Mouse (Mus musculus) heart, postnatal 0 days (tissue): ENCODE data around the gene Cd19. TPM values are rescaled to one million over a fixed set of nuclear protein-coding genes. Genes with fewer than 3 reads are reported as not detected.

Experiments used
- ATAC-seq: fragments of 200-750 bp; cut with Nextera tagmentation; 2 replicates; pipeline ENCODE4 v1.8.0; 2017; ENCODE audit warnings: low read depth, moderate number of reproducible peaks, moderate library complexity; ENCODE audit not compliant: insufficient read depth
- DNase-seq: peaks from one replicate; pipeline ENCODE4 v3.0.0-alpha.2; 2016; ENCODE audit warnings: low spot score
- H3K27ac ChIP-seq: fragments of 300-500 bp; sonication (generic); 2 replicates; pipeline ENCODE4 v1.5.1; 2014; ENCODE audit warnings: low read depth, mild to moderate bottlenecking
- H3K27me3 ChIP-seq: fragments of 300-500 bp; sonication (generic); 2 replicates; pipeline ENCODE4 v1.6.1; 2014; ENCODE audit warnings: low read length, mixed read lengths; ENCODE audit not compliant: control insufficient read depth, insufficient read depth
- H3K36me3 ChIP-seq: fragments of 300-500 bp; sonication (generic); replicated peaks from 2 replicates; pipeline ENCODE4 v1.6.1; 2014; ENCODE audit warnings: low read length, mixed read lengths; ENCODE audit not compliant: control insufficient read depth, insufficient read depth
- H3K4me1 ChIP-seq: fragments of 300-500 bp; sonication (generic); 2 replicates; pipeline ENCODE4 v1.6.1; 2014; ENCODE audit warnings: antibody characterized with exemption; ENCODE audit not compliant: control insufficient read depth, insufficient read depth
- H3K4me2 ChIP-seq: fragments of 300-500 bp; sonication (generic); 2 replicates; pipeline ENCODE4 v1.6.1; 2014; ENCODE audit warnings: low read depth, mild to moderate bottlenecking, low read length, moderate library complexity
- H3K4me3 ChIP-seq: fragments of 300-500 bp; sonication (generic); 2 replicates; pipeline ENCODE4 v1.5.1; 2014; ENCODE audit warnings: low read depth, low read length
- H3K9ac ChIP-seq: fragments of 300-500 bp; sonication (generic); replicated peaks from 2 replicates; pipeline ENCODE4 v1.6.1; 2014; ENCODE audit warnings: low read depth, low read length, mixed read lengths
- H3K9me3 ChIP-seq: fragments of 300-500 bp; sonication (generic); replicated peaks from 2 replicates; pipeline ENCODE4 v1.6.1; 2016; ENCODE audit warnings: low read length; ENCODE audit not compliant: control insufficient read depth
- CTCF ChIP-seq: IDR thresholded peaks from 2 replicates; pipeline ENCODE4 v1.5.1; 2016; ENCODE audit warnings: antibody characterized with exemption, control low read depth, low read depth
- EP300 ChIP-seq: IDR thresholded peaks from 2 replicates; pipeline ENCODE4 v1.6.1; 2016; ENCODE audit warnings: antibody characterized with exemption, low read depth
- WGBS: fragments of 180-500 bp; shearing (Covaris S2); extraction: QIAGEN DNeasy Blood & Tissue Kit; methylation state at CpG from one replicate; pipeline ENCODE4 v1.1.7; 2014; 5-methylcytosine and 5-hydroxymethylcytosine counted together
- polyA plus RNA-seq: library from polyadenylated mRNA; unstranded; fragments of >200 nt; fragmentation: Nextera tagmentation; extraction: Ambion mirVana; gene quantifications from 2 replicates; pipeline ENCODE4 v1.2.1, GENCODE M21; 2015
- total RNA-seq: library from RNA; depleted of rRNA; stranded (reverse); fragments of >200 nt; gene quantifications from 2 replicates; pipeline ENCODE4 v1.2.3, GENCODE M21; 2014; ENCODE audit warnings: low replicate concordance

The Cd19 gene
- total and polyA plus RNA-seq, 2 experiments from 2014 or later, result 0.04 to 0.12 TPM

DNA sequence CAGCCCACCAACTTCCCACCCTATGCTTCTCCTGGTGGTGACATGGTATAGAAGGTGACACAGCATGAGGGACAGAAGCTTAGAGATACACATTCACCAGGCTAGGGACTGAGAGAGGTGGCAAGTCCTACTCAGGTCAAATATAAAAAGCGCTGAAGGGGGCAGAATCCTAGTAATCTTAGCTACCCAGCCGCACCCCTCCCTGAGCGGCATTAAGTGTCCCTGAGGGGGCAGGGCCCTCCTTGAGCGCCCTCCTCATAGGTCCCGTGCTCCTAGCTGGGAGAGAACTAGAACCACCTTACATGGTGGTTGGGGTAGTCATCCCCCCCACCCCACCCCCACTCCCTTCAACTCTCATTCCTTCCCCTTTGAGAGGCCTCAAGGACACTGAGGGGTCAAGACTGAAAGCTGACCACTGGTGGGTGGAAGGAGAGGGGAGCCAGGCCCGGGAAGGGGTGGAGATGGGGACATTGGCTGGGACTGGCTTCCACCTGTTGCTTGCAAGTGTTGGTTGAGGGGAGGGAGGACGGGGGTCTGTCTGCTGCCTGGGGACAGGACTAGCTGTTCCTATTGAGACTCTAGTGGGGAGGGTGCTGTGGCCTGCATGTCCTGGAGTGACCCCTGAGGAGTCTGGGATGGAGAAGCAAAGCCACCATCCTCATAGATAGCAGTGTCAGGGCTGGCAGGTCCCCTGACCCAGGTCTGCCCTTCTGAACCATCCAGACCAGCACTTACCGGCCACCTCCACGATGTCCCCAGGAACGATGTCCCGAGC is 44.3 kb upstream of the Cd19 start:
- DNase-seq (no peak), ATAC-seq (0 out of 2 replicates have a peak, but pooled peaks have one; percentile 17)
- Histone ChIP-seq H3K27me3 (no peaks in the 10 kb centered on the region), H3K27ac (no peak overlapping the region), H3K9ac (no peak overlapping the region), H3K4me1 (peaks cover 8% of the 10 kb centered on the region), H3K4me3 (no peak overlapping the region), H3K9me3 (no peaks in the 10 kb centered on the region), H3K36me3 (no peaks in the 10 kb centered on the region), H3K4me2 (no peak overlapping the region)
- TF ChIP-seq CTCF (no peak), EP300 (no peak)
- 74% methylated on average over 10 of the region's 11 CpGs for WGBS

DNA sequence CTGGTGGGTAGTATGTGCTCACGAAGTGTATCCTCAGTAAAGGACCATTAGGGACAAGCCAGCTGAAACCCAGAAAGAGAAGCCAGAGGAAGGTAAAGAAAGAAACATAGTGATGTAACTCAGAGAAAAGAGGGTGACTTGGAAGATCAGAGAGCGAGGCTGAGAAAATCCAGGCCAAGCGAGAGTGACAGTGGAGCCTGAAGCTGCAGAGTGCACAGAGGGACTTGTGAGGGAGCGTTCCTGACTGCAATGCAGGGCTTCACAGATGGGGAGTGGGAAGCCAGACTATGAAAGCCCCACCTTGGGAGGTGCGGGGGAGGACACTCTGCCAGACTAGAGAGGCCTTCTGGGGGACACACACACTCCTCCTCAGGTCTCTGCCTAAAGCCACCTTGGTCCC is 43.5 kb upstream of the Cd19 start:
- Histone ChIP-seq H3K27me3 (no peaks in the 10 kb centered on the region), H3K4me2 (no peak overlapping the region), H3K4me1 (peaks cover 8% of the 10 kb centered on the region), H3K27ac (no peak overlapping the region), H3K9ac (no peak overlapping the region), H3K9me3 (no peaks in the 10 kb centered on the region), H3K36me3 (no peaks in the 10 kb centered on the region), H3K4me3 (no peak overlapping the region)
- ATAC-seq, result no peak
- DNase-seq, result no peak
- 69% methylated on average over 5 of the region's 5 CpGs for WGBS
- no peak for TF ChIP-seq EP300
- no peak for TF ChIP-seq CTCF

DNA sequence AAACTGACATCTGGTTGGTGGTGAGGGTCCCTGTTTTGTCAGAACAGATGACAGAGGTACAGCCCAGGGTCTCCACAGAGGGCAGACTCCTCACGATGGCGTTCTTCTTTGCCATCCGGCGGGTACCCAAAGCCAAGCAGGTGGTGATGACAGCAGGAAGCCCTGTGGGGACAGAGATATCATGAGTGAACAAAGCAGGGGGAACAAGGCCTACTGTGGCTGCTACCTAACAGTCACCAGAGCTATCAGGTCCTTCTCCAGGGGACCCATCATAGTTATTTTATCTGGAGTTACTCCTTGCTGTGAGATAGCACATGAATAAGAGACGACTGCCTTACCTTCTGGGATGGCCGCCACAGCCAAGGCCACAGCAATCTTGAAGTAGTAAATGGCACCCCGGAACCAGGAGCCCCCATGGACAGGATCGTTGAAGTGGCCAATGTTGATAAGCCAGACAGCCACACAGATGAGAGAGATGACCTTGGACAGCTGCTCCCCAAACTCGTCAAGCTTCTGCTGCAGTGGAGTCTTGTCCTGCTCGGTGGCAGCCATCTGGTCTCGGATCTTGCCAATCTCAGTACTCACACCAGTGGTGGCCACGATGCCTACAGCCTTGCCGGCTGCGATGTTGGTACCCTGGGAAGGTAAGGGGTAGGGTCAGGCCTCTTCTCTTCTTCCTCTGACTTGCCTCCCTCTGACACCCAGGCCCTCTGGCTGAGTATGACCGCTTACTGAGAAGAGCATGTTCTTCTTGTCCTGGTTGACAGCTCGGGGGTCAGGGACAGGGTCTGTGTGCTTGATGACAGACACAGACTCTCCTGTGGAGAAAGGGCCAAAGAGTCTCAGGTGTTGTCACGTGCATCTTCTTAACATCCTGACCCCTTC is 41.9 kb upstream of the Cd19 start:
- TF ChIP-seq EP300, result no peak
- TF ChIP-seq CTCF, result no peak
- ATAC-seq, result no peak
- WGBS, result 71% methylated on average over 17 of the region's 17 CpGs

DNA sequence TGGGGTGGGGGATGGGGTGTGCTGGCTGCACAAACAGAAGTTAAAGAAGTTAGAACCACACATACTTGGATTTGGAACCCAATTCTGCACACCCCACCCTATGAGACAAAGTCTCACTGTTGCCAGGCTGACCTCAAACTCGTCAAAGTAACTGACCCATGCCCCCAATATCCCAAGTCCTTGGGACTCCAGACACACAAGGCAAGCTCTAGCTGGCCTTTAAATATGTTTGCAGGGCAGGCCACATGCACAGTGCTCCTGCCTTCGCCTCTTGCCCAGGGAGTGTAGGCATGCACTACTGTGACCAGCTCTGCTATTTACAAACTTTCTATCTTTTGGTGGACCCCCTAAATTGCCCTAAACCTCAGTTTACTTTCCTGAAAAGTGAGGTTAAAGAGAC is 40.6 kb upstream of the Cd19 start:
- Histone ChIP-seq H3K4me2 (no peak overlapping the region), H3K4me1 (peaks cover 8% of the 10 kb centered on the region), H3K9me3 (no peaks in the 10 kb centered on the region), H3K9ac (no peak overlapping the region), H3K4me3 (no peak overlapping the region), H3K27ac (no peak overlapping the region), H3K36me3 (no peaks in the 10 kb centered on the region), H3K27me3 (no peaks in the 10 kb centered on the region)
- no peak for DNase-seq
- TF ChIP-seq CTCF (no peak), EP300 (no peak)
- WGBS, result 81% methylated on average over 2 of the region's 2 CpGs
- no peak for ATAC-seq

More for the DNA sequence above, 41.9 kb upstream of the Cd19 start:
- H3K9ac ChIP-seq, result no peak overlapping the region
- H3K27me3 ChIP-seq, result no peaks in the 10 kb centered on the region
- H3K4me2 ChIP-seq, result no peak overlapping the region
- H3K36me3 ChIP-seq, result no peaks in the 10 kb centered on the region
- no peaks in the 10 kb centered on the region for H3K9me3 ChIP-seq
- no peak overlapping the region for H3K27ac ChIP-seq
- H3K4me1 ChIP-seq, result peaks cover 8% of the 10 kb centered on the region
- no peak for DNase-seq
- no peak overlapping the region for H3K4me3 ChIP-seq

DNA sequence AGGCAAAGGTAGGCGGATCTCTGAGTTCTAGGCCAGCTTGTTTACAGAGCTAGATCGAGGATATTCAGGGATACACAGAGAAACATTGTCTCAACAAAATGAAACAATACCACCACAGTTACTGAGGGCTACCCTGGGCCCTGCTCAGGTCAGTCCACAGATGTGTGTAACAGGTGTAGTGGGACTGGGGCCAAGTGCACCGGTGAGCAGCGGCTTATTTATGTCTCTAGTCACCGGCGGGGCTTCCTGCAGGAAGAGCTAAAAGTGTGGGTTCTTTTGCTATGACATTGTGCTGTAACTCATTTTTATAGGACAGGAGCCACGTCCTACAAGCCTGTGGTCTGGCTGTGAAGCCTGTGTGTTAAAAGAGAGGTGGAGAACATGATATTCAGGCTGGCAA is 39.2 kb upstream of the Cd19 start:
- H3K9me3 ChIP-seq, result no peaks in the 10 kb centered on the region
- H3K27ac ChIP-seq, result no peak overlapping the region
- H3K36me3 ChIP-seq, result no peaks in the 10 kb centered on the region
- peaks cover 7% of the 10 kb centered on the region for H3K4me1 ChIP-seq
- no peak overlapping the region for H3K4me3 ChIP-seq
- no peak for TF ChIP-seq EP300
- TF ChIP-seq CTCF, result no peak
- H3K27me3 ChIP-seq, result no peaks in the 10 kb centered on the region
- WGBS, result 51% methylated on average over 7 of the region's 7 CpGs
- H3K4me2 ChIP-seq, result no peak overlapping the region
- DNase-seq, result no peak
- no peak overlapping the region for H3K9ac ChIP-seq
- ATAC-seq, result no peak
